Mouse (Mus musculus) liver, embryonic 14.5 days (tissue): ENCODE measurements around the gene Commd2.

Experiments used
- CTCF ChIP-seq: IDR thresholded peaks from 2 replicates; pipeline ENCODE4 v1.5.1; 2016; ENCODE audit warnings: antibody characterized with exemption, low read depth, control low read depth
- EP300 ChIP-seq: IDR thresholded peaks from 2 replicates; pipeline ENCODE4 v1.6.1; 2016; ENCODE audit warnings: antibody characterized with exemption, low read depth

- TF ChIP-seq CTCF: 0 out of 2 replicates have a peak, but pooled peaks have one; percentile 23
- no peak for TF ChIP-seq EP300
Measured at GRCm38 (mm10) chr3:57619718-57620117, 31.8 kb downstream of the Commd2 start.
